Mouse (Mus musculus) cerebellum, postnatal 4 days (tissue): ENCODE results near the gene Etl4.

Source experiments
- DNase-seq, 2 experiments: peaks; one replicate each; pipeline ENCODE4 v3.0.0; 2022; ENCODE audit warnings: low spot score in 2 of 2, mixed read lengths in 1 of 2

Gene Etl4

DNA sequence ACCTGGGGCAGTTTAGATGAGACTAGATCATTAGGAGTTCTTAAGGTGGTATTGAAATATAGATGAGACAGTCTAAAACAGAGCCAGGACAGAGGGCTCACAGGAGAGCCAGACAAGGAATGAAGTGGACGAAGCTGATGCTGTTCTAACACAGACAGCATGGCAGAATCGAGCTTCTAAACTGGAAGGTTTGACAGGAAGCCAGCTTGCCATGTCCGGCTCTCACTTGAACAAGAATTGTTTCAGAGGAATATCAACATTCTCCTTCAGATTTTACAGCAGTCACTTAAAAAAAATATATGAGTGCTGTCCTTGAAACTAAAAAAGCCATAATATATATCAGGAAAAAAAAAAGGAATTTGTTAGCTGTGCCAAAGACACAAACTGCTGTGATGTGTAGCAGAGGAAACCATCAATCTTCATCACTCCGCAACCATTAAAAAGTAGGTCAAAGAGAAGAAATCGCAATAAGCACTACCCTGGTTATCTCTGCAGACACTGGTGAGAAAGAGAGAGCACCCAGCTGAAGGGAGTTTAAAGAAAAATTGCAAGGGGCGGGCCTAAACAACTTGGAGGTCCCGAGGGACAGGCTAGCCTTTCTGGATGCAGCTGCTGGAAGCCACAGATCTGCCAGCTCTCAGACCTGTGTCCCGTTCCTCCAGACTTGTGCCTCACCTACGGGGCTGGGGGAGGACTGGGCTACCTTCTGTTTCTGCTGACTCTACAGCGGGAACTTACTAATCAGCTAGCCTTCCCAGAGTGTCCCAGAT is 534.3 kb downstream of the Etl4 start:
- no peak for DNase-seq

DNA sequence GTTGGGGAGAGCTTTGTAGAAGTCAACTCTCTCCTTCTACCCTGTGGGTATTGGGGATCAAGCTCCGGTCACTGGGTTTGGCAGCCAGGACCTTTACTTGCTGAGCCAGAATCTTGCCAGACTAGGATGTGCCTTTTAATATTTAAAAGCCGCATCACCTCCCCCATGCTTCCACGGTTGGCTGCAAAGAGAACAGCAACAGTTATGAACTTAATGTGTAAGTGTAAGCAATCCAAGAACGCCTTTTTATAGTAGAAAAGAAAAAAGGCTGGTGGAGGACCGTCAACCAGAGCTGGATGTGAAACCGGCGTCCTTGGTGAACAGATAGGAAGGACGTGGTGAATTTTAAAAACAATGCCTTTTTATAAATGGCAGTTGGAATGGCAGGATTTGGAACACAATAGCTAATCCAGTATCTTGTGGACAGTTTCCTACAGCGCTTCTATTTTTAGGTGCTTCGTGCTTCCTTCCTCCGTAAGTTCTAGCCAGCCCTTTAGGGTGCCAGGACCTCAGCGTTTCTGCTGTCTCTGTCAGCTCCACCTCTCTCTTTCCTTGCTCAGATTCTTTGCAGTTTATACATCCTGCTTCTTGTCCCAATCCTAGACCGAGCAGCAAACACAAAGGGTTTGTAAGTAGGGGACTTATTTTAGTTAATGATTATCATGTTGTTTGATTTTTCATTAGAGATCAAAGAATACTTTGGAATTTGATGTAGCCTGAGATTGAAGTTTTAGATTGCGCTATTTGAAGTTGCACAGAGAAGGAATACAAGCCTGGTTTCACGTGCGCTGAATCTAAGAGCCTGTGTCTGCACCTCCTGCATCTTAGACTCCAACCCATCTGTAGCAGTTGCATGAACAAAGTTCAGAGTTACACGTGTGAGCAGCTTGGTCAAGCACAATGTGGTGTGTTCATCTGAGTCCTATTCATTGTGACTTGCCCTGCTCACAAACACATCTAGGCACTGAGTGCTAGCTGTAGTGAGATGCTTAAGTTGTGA is 535.9 kb downstream of the Etl4 start:
- no peak for DNase-seq

GRCm38 (mm10) chr2:20446180-20446579 is 536.6 kb downstream of the Etl4 start:
- no peak for DNase-seq

DNA sequence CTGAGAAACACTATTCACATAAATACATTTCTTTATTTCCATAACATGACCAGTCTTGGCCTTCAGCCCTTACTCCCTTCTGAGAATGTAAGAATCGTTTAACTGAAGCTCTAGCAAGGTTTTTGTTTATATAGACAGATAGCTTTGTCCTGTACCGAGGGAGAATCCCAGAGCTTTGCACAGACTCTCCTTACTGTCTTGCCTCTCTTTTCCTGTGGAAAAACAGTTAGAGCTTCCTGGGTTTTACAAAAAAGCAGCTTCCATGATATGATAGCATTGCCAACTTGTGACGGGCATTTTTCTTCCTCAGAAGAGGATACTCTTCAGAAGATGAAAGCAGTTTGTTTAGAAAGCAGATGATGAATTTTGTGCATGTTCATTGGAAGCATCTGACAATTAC is 541.4 kb downstream of the Etl4 start:
- DNase-seq, result no peak

DNA sequence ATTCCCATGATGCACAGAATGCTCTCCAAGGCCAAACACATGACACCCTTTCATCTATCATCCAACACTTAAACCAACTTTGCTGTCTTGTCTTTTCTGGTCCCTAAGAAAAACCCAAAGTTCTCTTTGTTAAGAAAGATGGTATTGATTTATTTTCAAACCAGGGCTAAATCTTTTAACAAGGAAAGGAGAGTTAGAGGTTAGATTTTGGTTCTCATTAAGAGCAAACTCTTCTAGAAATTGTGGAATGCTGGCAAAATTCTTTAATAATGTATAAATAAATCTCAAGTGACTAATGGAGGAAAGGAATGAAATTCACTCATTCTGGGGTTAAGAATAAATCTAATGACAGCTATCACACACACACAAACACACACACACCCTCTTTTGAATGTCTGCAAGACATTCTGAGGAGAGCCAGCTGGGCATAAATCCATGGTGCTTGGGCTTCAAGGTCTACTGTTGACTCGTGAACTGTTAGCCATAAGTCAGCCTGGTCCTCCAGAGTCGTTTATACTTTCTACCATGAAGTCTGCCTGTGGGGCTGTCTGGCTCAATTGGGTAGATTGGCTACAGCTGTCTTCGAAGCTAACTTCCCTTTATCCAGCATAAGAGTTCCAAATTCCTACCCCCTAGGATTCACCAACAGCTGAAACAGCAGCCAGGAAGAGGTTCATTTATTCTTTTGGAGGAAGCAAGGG is 544.1 kb downstream of the Etl4 start:
- no peak for DNase-seq

DNA sequence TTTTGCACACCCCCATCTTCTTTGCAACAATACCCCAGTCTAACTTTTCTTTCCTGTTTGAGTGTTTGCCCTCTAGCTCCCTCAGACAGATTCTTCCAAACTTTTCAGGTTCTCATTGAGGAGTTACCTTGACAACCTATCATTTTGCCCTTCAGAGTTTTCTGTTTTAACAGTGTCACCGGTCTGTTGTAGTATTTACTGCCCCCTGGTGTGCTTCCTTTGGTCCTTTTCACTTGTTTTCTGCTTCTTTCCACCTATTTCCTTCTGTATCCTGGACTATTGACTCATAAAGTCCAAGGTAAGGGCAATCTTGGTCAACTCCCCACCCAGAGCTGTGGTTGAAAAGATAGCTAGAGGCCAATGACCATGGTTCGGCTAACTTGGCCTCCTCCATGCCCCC is 569.6 kb downstream of the Etl4 start:
- no peak for DNase-seq

DNA sequence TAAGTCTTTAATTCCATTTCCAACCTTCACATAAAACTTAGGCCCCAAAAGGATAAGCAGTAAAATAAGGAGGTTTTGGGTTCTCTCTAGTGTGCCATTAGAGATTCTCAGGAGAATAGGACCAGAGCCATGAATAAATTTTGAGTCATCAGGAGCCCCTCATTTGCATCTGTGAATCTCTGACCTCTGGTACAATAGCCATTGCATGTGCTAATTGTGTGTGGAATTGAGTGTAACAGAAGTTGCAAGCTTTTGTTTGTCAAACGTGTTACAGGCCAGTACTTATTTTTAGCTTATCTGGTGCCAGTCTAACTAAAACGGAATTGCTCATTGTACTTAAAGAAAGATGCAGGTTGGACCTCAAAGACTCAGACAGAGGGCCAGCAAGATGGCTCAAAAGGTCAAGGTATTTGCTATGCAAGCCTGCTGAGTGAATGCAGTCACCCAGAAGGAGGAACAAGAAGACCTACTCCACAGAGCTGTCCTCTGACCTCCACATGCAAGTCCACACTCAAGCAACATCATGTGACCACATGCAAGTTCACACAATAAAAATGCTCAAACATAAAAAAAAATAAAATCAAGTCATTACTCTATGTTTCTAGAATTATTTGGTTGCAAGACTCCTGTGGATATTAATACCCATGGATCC is 576.7 kb downstream of the Etl4 start:
- no peak for DNase-seq

DNA sequence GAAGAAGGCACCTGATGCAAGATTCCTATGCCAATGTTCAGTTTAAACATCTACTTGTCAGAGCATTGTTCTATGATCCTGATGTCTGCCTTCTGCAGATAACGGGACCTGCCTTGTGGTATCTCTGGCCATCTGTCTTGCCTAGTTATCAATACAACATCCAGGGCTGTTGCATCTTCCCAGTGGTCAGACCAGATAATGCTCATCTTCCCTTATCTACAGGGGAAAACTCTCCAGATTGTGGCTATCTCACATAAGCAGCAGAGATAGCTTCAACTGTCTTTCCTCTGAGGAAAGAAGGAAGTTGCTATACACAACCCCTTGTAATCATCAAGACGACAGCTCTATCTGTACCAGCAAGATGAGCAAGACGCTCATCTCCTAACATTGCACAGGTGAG is 579.5 kb downstream of the Etl4 start:
- DNase-seq, result no peak

DNA sequence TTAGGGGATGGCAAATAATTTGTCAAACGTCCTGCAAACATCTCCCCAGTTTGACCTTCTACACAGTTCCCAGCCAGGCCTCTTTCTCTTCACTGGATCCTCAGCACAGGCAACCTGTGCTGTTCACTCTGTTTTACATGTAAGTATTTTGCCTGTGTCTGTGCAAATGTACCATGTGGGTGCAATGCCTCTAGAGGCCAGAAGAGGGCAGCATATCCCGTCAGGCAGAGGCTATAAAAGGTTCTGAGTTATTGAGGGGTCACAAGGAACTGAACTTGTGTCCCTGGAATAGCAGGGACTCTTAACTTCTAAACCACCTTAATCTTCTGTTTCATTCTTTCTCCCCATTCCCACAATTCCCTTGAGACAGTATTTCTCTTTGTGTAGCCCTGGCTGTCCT is 582.5 kb downstream of the Etl4 start:
- DNase-seq, result no peak

- no peak for DNase-seq
These were observed 584.2 kb downstream of the Etl4 start for GRCm38 (mm10) chr2:20493806-20494205.

DNA sequence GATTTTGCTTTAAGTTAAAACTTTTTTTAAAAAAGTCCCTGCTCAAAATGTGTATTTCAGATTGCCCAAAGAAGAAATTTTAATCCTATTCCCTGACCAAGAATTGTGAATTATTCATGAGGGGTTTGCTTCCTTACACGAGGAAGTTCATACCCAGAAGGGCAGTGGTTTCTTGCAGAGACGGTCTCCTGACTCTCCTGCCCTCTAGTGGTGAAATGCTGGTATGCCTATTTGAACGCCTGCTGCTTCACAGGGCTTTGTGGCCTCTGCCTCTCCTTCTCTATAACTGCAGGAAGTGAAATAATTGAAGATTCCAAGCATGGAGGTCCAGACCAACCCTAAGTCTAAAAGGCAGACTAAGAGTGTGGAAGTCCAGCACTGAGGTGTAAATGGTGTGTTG is 585.1 kb downstream of the Etl4 start:
- DNase-seq, result peak; percentile 33 to 68

GRCm38 (mm10) chr2:20496219-20496800 is 586.7 kb downstream of the Etl4 start:
- DNase-seq, result no peak

DNA sequence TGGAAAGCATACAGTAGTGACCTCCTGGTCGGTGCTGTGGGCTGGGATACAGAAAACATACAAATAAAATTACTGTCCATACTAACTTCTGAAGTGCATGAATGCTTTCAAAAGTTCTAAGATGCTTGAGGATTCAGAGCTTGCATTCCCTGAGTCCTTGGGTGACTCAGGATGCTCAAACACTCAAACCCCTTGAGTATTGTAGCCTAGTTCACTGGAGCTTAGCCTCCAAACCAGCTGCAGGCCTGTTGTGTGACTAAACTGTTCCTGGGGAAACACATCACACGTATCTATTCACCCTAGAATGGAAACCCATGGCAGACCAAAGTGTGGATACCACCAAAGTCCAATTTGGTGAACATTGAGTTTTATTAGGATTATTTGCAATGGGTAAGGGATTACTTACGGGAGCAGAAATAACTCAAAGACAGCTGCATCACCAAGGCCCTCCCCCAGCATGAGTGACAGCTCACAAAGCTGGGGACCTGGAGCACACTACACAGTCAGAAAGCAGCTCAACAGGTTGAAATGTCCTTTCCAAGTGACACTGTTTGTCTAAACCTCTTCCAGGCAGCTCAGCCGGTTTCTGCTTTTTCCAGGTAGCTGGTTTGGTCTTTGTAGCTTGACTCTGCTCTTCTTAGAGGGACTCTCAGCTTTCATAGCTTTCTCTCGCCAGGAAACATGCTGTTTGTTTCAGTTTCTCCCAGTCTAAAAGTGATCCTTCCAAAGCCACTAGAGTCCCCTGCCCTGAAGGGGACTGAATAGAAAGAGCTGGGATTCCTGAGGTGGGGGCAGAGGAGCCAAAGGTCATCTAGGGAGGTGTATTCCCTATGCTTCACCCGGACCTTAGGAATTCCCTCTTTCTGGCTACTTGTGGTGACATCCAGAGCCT is 598.5 kb downstream of the Etl4 start:
- no peak for DNase-seq

- no peak for DNase-seq
These were observed 599.1 kb downstream of the Etl4 start for GRCm38 (mm10) chr2:20508724-20509052.

DNA sequence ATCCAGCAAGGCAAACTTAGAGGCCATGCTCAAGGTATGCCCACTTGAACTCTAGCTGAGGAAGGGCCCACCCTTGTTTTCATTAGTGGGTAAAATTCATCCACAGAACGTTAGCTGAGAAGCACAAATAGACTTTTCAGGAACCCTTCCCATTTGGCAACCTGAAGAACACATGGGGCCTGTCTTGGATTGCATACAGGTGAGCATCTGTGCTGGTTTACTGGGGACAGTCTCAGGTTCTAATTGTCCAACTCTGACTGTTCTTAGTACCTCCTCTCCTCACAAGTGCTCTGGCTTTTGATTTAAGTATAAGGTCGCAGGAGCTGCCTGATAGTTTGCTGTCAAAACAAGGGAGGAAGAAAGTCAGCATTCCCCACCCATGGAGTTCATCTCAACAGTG is 600.5 kb downstream of the Etl4 start:
- no peak for DNase-seq

GRCm38 (mm10) chr2:20516270-20516865 is 606.8 kb downstream of the Etl4 start:
- DNase-seq, result no peak

GRCm38 (mm10) chr2:20517853-20518252 is 608.3 kb downstream of the Etl4 start:
- DNase-seq, result no peak

- DNase-seq, result no peak
These were observed 608.9 kb downstream of the Etl4 start for GRCm38 (mm10) chr2:20518506-20518905.

- peak; percentile 21 to 25 for DNase-seq
These were observed 610.0 kb downstream of the Etl4 start for GRCm38 (mm10) chr2:20519447-20520098.
